Mouse (Mus musculus) kidney, adult 8-10 months (tissue): ENCODE results near the gene Ang4.

Source experiments
- DNase-seq, 2 experiments: peaks; one replicate each; pipeline ENCODE4 v3.0.0; 2022

The Ang4 gene

DNA sequence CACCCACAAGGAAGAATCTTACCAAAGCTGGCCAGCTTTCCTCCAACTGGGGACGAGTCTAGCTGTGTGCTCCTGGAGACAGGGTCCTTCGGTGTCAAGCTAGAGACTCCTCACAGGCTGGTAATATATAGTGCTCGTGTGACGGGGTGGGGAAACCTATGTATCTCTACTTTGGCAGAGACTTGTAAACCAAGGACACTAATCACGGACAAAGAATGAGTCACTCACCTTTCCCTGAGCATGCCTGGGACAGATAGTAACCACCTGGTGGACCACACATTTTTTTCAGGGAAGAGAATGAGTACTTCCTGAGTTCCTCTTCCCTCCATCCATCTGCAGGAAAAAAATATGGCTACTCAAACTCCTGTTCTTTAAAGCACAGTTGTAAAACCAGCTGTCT, at the start of gene Ang4:
TSS of gene Ang4 (minus strand) at position 101 of the 400 bp plus-strand sequence.
- DNase-seq = no peak

DNA sequence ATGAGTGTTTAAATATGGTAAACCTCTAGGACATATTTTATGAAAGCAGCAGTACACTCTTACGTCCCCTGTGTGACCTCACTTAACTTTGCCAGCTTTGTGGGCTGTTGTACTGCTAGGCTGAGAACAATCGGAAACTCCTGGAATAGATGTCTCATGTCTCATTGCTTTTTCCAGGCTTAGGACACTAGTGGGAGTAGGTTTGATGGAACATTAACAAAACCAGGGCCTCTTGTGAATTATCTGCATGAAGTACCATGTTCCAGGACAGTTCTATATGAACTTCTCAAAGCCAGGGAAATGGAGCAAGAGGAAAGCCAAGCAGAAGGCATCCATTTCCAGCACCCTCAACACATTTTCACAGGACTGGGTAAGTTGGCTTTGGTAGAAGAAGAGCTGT, 26.4 kb upstream of the Ang4 start, which contains the start of gene AY358078:
TSS of gene AY358078 (plus strand) at position 301 of the 400 bp plus-strand sequence.
- no peak for DNase-seq

DNA sequence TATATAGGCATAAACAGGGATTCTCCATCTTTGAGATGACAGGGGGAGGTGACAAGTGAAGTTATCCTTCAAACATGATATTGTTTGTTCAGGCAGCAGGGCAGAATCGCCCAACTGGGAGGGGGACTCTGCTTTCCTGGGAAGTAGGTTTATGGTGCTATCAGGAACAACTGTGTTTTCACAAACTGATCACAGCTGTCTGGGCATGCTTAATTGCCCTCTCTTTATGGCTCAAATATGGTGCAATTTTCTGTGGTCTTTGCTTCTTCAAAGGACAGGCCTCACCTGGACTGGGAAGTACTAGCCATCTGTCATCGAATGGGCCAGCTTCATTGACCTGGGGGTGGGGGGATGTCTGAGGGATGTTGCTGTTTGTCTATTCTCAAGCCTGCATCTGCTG, 20.7 kb upstream of the Ang4 start:
- DNase-seq = no peak

DNA sequence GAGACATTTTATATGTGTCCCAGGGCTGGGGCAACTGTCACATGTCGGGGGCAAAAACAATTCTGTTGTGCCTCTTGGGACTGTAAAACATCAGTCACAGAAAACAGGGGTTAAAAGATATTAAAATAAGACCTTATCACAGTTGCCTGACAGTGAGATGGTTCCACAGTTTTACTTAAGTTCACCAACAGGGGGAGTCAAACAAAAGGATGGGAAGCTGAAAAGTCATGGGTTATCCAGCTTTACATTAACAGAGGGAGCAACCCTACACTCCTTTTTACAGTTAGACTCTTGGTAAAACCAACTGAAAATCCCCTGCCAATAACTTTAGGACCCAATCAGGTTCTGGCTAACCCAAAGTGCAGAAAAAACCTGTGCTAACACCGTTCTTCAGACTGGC, 15.8 kb upstream of the Ang4 start:
- no peak for DNase-seq

DNA sequence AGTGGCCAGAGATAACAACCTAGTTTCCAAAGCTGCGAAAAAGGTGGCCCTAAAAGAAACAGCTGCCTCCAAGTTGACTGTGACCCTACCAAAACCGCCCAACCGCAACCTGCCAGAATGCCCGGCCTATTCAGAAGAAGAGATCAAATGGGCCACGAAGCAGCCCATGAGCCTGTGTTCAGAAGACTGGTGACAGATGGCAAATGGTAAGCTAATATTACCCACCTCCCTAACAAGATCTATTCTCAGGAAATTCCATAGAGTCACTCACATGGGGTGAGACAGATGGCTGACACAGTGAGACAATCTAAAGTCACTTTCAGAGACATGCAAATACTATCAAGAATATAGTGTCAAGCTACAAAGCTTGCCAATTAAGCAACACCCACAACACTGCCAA, 13.7 kb upstream of the Ang4 start:
- DNase-seq = no peak

DNA sequence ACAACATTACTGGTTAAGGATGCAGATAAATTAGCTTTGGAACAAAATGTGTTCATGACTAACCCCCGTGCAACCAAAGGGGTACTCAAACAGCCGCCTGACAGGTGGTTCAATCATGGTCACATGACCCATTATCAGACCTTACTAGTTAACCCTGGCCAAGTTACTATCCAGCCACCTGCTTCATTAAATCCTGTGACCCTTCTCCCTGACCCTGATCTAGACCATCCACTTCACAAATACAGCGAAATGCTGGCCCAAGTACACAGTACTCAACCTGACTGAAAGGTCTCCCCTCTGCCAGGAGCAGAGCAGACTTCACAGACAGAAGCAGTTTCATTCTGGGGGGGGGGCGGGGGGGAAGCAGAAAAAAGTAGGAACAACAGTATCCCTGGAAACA, 12.9 kb upstream of the Ang4 start:
- no peak for DNase-seq

DNA sequence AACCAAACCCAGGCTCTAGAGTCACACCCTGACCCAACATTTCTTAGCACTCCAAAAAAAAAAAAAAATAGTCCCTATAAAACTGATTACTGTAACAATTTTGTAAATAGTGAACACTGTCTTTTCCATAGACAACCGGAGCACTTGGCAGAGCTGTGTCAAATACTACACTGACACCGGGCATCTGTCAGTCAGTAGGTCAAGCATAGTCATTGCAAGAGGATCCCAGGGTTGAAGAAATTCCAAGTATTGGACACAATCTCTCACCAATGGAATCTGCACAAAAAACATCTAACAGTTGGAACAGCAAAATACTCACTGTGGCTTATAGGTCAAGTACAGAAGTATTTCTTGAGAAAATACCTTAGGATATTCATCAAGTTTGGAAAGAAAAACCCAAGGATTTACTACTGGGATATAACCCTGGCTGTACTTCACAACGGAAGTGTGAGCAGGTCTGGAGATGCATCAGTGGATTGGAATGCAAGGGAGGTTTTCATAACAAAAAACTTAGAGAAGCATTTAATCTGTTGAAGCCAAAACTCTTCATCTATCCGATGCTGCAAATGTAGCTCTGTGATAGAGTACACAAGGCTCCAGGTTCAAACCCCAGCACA, 5.6 kb upstream of the Ang4 start:
- no peak for DNase-seq

DNA sequence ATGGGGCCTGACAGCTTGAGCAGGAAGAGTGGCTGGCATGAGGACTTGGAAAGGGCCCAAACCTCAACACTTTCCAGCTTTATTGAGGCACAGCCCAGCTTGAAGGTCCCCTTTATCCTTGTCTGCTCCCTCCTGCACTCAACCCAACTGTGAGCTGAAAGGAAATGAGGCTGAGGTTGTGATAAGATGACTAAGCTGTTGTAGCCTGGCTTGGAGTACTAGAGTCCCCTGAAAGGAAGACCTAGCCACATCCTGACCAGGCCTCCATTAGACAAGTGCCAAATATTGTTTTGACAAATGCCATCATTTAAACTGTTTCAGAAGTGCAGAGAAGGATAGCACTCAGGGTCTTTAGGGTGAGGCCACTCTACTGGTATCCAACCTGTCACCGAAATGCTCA, 4.4 kb upstream of the Ang4 start:
- DNase-seq = no peak

DNA sequence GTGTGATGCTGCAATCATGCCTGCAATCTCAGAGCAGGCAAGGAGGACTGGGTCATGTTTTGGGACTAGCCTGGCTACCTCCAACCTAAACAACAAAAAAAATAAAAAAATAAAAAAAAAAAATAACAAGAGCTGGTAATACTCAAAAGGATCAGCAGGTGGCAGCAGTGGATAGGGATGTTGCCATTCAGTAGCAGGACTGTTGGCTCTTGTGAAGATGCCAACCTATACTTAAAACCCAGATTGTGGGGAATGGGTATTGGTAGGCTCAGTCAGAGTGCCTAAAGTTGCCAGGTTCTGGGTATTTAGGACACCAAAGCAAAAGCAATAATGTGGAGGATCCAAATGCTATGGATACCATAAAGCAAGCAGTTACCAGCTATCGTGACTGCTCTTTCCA, 2.0 kb downstream of the Ang4 start:
- DNase-seq = peak; percentile 2 to 3

DNA sequence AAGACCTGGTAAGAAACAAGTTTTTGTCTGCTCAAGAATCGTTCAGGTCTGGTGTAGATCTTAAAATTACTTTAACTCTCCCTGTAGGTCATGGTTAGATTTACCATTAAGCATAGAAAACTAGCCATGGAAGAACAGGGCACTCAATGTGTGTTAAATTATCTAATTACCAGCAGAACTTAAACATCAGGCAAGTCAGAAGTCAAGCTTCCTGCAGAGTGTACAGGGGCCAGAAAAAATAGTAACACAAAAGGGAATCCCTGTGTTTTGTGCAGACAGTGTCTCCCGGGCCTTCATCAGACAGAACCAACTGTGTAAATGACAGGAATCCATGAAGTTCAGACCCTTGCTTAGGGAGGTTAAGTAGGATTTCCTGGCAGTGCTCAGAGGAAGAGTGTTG, 17.4 kb downstream of the Ang4 start:
- DNase-seq = no peak

DNA sequence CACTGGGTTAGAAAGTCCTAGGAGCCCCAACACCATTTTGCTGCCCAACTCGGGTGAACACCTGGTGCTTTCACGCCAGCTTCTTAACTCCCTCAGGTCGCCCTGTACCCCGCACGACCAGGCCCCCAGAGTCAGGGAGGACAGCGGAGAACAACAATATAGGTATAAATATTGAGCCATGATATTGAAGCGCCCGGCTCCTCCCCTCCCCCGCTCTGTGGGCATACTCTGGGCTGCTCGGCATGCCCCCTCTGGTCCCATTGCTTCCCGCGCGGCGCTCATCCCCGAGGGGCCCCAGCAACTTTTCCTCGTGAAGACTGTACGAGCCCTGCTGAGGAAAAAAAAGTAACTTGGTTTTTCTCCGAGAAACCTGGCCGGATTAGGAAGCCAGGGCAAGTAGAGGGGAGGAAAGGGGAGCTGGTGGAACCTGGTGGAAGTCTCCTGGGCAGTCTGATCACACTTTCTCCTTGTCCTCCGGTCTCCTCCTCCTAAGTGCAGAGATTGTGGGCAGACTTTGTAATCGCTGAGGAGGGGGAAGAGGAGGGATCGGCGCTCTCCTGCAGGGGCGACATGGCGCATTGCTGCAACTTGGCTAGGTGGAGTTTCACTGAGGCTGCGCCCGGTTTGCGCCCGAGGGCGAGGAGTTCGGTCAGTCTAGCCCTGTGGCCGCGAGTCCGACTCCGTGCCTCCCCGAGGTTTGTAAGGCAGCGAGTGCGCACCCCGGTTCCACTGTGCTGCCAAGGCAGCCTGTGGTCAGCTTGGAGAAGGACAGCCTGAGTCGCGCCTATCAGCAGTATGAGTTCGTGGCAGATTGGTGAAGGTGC, 32.8 kb downstream of the Ang4 start:
- no peak for DNase-seq

DNA sequence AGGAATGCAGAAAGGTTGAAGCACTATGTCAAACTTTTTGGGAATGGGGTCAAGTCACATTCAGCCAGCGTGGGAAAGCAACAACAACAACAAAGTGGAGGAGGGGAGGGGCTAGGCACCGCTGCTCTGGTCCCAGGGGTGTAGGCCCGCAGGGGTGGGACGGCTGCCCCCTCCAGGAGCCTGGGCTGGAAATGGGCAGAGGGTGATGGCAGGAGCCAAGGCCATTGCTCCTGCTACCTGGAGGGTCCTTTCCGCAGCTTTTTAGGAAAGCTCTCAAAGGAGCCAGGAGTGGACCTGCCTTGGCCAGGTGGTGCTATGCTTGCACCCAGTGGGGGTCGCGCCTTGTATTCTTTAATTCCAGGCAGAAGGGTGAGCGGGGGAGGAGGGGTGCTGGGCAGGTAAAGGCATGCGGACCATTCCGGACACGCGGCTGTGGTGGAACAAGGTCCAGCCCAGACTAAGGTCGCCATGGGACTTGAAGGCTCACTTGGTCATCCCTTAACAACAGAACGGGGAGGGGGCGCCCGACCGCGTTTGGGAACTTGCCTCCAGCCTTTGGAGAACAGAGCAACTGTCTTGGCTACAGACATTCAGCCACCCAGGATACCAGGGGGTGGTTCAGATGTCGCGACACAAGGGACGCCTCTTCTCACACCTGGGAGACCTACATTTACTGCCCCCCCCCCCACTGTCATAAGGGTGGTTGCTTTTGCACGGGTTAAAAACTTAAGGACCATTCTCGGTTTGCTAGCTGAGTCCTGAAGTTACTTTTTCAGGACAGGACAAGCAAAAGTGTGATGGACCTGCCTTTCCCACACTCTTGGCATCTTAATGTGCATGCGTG, 34.0 kb downstream of the Ang4 start:
- DNase-seq = no peak

DNA sequence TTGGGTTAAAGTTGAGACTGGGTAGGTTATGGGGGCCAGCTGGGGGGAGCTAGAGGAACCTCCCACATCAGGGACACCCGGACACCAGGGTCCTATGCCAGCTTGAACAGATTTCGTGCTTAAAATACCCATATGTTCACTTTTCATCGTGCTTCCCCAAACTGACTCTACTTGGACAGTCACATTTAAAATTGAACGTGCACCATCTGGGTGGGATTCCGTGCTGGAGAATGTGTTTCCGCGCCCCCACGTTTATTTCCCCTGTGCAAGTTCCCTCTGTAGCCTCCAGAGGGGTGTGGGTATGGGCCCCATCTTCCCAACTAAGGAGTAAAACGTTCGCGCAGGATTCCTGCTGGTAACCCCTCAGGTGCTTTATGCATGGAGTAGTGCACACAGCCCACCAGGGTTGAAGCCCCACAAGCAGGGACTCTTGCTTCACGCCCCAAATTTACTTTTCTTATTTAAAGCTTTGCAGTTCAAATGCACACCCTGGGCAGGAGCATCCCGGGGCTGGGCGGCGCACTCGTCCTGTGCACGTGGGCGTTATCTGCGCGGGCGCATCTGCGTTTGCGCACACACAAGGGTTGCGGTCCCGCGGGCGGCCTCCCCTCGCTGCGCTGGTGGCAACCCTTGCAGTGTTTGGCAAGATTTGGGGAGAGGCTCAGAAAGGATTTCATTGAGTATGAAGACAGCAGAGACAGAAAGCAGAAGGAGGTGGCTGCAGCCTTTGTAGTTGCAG, 34.8 kb downstream of the Ang4 start:
- DNase-seq = no peak

DNA sequence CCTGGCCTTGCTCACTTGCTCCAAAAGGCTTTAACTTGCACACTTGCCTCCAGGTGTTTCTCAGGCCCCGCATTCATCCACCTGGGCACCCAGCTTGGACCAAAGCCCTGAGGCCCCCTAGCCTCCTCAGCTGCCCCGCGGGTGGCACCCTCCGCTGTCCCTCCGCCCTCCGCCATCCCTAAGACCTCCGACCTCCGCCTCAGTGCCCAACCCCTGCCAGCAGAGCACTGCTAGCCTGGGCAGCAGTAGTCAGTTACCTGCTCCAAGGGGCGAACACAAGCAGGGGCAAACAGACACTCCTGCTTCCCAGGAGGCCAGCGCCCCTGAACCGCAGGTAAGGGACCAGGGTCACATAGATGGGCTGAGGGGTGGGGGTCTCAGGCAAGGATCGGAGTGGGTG, 35.4 kb downstream of the Ang4 start:
- DNase-seq = no peak

DNA sequence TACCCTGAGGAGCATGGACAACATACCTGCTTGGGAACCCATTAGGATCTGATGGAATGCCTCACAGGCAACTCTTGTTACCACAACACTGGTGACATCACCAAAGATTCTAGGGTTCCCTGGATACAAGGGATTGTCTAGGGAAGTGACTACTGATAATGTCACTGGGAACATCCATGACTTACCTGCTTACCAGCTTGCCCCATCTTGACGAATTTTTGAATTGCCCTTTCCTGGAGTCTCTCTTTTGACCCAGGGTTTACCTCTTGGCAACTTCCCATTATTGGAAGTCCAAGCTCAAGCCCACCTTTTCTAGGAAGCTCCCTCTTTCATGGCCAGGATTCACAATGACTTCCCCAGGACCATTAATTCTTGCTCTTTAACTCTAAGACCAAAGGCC, 56.3 kb downstream of the Ang4 start, which contains the start of gene Gm5800:
TSS of gene Gm5800 (minus strand) at position 101 of the 400 bp plus-strand sequence.
- no peak for DNase-seq
